Mouse (Mus musculus) E14TG2a.4 (cell line): ENCODE data around the gene Cic.
A peak's percentile ranks its signal among the peaks of the same experiment; 100 is the strongest.

Experiments used
- H3K27me3 ChIP-seq: 2 replicates; pipeline ENCODE4 v1.6.1; 2014; ENCODE audit warnings: low read length, control low read depth; ENCODE audit not compliant: insufficient read depth
- H3K36me3 ChIP-seq: 2 replicates; pipeline ENCODE4 v1.6.1; 2014; ENCODE audit warnings: low read length, control low read depth; ENCODE audit not compliant: insufficient read depth
- H3K4me1 ChIP-seq: replicated peaks from 2 replicates; pipeline ENCODE4 v1.6.1; 2014; ENCODE audit warnings: low read depth, low read length, control low read depth
- H3K4me3 ChIP-seq: replicated peaks from 2 replicates; pipeline ENCODE4 v1.5.1; 2014; ENCODE audit warnings: mild to moderate bottlenecking, low read length
- H3K9me3 ChIP-seq: 2 replicates; pipeline ENCODE4 v1.6.1; 2014; ENCODE audit warnings: low read length, control low read depth
- CTCF ChIP-seq: conservative IDR thresholded peaks from 2 replicates; pipeline ENCODE4 v1.5.1; 2014; ENCODE audit warnings: low read length
- NANOG ChIP-seq: IDR thresholded peaks from 2 replicates; pipeline ENCODE4 v1.6.1; 2014; ENCODE audit warnings: borderline replicate concordance, low read length, mixed read lengths
- POU5F1 ChIP-seq: IDR thresholded peaks from 2 replicates; pipeline ENCODE4 v1.6.1; 2014; ENCODE audit warnings: low read length, borderline replicate concordance

The Cic gene

GRCm38 (mm10) chr7:25278341-25279075 lies 11.0 kb downstream of the Cic start:
- Histone ChIP-seq H3K27me3 (peaks cover 3% of the 10 kb centered on the region; the same call in 1 of the 2 replicates), H3K4me3 (peak overlapping the region; percentile 90), H3K36me3 (peaks cover 19% of the 10 kb centered on the region), H3K4me1 (peaks cover 76% of the 10 kb centered on the region), H3K9me3 (no peaks in the 10 kb centered on the region)
- TF ChIP-seq POU5F1 = no peak
- 0 out of 2 replicates have a peak, but pooled peaks have one; percentile 14 for TF ChIP-seq CTCF
- no peak for TF ChIP-seq NANOG

GRCm38 (mm10) chr7:25279076-25279860 lies 11.8 kb downstream of the Cic start:
- no peak for TF ChIP-seq POU5F1
- TF ChIP-seq NANOG = no peak
- no peak for TF ChIP-seq CTCF

GRCm38 (mm10) chr7:25279861-25280791 lies 12.6 kb downstream of the Cic start:
- Histone ChIP-seq H3K4me1 (peaks cover 76% of the 10 kb centered on the region), H3K4me3 (peak overlapping the region; percentile 90), H3K9me3 (no peaks in the 10 kb centered on the region), H3K36me3 (peaks cover 18% of the 10 kb centered on the region), H3K27me3 (no peaks in the 10 kb centered on the region)
- no peak; the same call in 1 of the 2 replicates for TF ChIP-seq NANOG
- no peak for TF ChIP-seq POU5F1
- no peak for TF ChIP-seq CTCF

More at GRCm38 (mm10) chr7:25279076-25279860, 11.8 kb downstream of the Cic start:
- H3K9me3 ChIP-seq = no peaks in the 10 kb centered on the region
- peaks cover 17% of the 10 kb centered on the region for H3K36me3 ChIP-seq
- H3K27me3 ChIP-seq = no peaks in the 10 kb centered on the region
- peak overlapping the region; percentile 90 for H3K4me3 ChIP-seq
- peaks cover 76% of the 10 kb centered on the region for H3K4me1 ChIP-seq

GRCm38 (mm10) chr7:25281166-25281733 lies 13.7 kb downstream of the Cic start:
- Histone ChIP-seq H3K27me3 (no peaks in the 10 kb centered on the region), H3K4me3 (peak overlapping the region; percentile 90)
- TF ChIP-seq POU5F1 (no peak), NANOG (no peak), CTCF (no peak)

GRCm38 (mm10) chr7:25281734-25282601 lies 14.5 kb downstream of the Cic start:
- Histone ChIP-seq H3K27me3 (no peaks in the 10 kb centered on the region), H3K4me1 (peaks cover 73% of the 10 kb centered on the region), H3K9me3 (no peaks in the 10 kb centered on the region), H3K36me3 (peaks cover 32% of the 10 kb centered on the region), H3K4me3 (peak overlapping the region; percentile 91)
- TF ChIP-seq POU5F1 = no peak
- no peak for TF ChIP-seq CTCF
- no peak for TF ChIP-seq NANOG

More at GRCm38 (mm10) chr7:25281166-25281733, 13.7 kb downstream of the Cic start:
- peaks cover 25% of the 10 kb centered on the region for H3K36me3 ChIP-seq
- peaks cover 74% of the 10 kb centered on the region for H3K4me1 ChIP-seq
- H3K9me3 ChIP-seq = no peaks in the 10 kb centered on the region

- Histone ChIP-seq H3K36me3 (peaks cover 40% of the 10 kb centered on the region), H3K27me3 (no peaks in the 10 kb centered on the region), H3K9me3 (no peaks in the 10 kb centered on the region), H3K4me1 (peaks cover 73% of the 10 kb centered on the region), H3K4me3 (peak overlapping the region; percentile 91)
- TF ChIP-seq POU5F1 = no peak
- no peak for TF ChIP-seq CTCF
- TF ChIP-seq NANOG = no peak
These were observed 15.3 kb downstream of the Cic start for GRCm38 (mm10) chr7:25282731-25283211.

- no peaks in the 10 kb centered on the region for H3K9me3 ChIP-seq
- H3K4me3 ChIP-seq = peak overlapping the region; percentile 91
- H3K27me3 ChIP-seq = no peaks in the 10 kb centered on the region
- TF ChIP-seq NANOG (no peak), POU5F1 (no peak), CTCF (no peak)
- H3K4me1 ChIP-seq = peaks cover 78% of the 10 kb centered on the region
- peaks cover 49% of the 10 kb centered on the region for H3K36me3 ChIP-seq
These were observed 16.1 kb downstream of the Cic start for GRCm38 (mm10) chr7:25283637-25284036.
